Mouse (Mus musculus) CH12.LX (cell line): ENCODE data around the gene Gli3.

ENCODE experiments used
- CTCF ChIP-seq, 2 experiments: IDR thresholded peaks in 1 of 2; conservative IDR thresholded peaks in 1 of 2; 2 replicates each; pipeline ENCODE4 v1.5.1; 2011 to 2012; ENCODE audit warnings: low read depth in 2 of 2, low read length in 2 of 2, improper control_type of control experiment in 1 of 2, inconsistent platforms in 1 of 2, mild to moderate bottlenecking in 1 of 2, moderate library complexity in 1 of 2
- ETS1 ChIP-seq: conservative IDR thresholded peaks from 2 replicates; pipeline ENCODE4 v1.6.1; 2012; ENCODE audit warnings: low read depth, mild to moderate bottlenecking, inconsistent platforms, low read length, improper control_type of control experiment, moderate library complexity
- POLR2A ChIP-seq: IDR thresholded peaks from 2 replicates; pipeline ENCODE4 v1.6.1; 2011; ENCODE audit warnings: low read depth, mild to moderate bottlenecking, improper control_type of control experiment, low read length
- TCF12 ChIP-seq: IDR thresholded peaks from 2 replicates; pipeline ENCODE4 v1.6.1; 2014; ENCODE audit warnings: low read depth, mild to moderate bottlenecking, inconsistent platforms, low read length, improper control_type of control experiment

- no peak for TF ChIP-seq POLR2A
- TF ChIP-seq CTCF (conservative IDR thresholded peaks at IDR 0.05 in 1 of 2, IDR thresholded peaks at IDR 0.05 in 1 of 2; ENCODE audit: low read depth in 2 of 2, low read length in 2 of 2) = no peak
- TF ChIP-seq TCF12 = no peak
- TF ChIP-seq ETS1 = no peak
Observed at GRCm38 (mm10) chr13:15724723-15725122, 261.7 kb downstream of the Gli3 start.
